Mouse (Mus musculus) hindbrain, embryonic 13.5 days (tissue): ENCODE results near the gene Fam189a2. TPM values are rescaled to one million over a fixed set of nuclear protein-coding genes. Genes with fewer than 3 reads are reported as not detected.

Experiments used
- ATAC-seq: fragments of 200-750 bp; cut with Nextera tagmentation; 2 replicates; pipeline ENCODE4 v1.8.0; 2017; ENCODE audit warnings: moderate TSS enrichment; ENCODE audit not compliant: low FRiP score
- H3K27ac ChIP-seq: fragments of 300-500 bp; sonication (generic); 2 replicates; pipeline ENCODE4 v1.5.1; 2015; ENCODE audit warnings: inconsistent platforms, mild to moderate bottlenecking, moderate library complexity
- H3K27me3 ChIP-seq: fragments of 300-500 bp; sonication (generic); 2 replicates; pipeline ENCODE4 v1.6.1; 2015; ENCODE audit warnings: mild to moderate bottlenecking, inconsistent platforms
- H3K36me3 ChIP-seq: fragments of 300-500 bp; sonication (generic); 2 replicates; pipeline ENCODE4 v1.6.1; 2015; ENCODE audit warnings: mild to moderate bottlenecking, inconsistent platforms
- H3K4me1 ChIP-seq: fragments of 300-500 bp; sonication (generic); replicated peaks from 2 replicates; pipeline ENCODE4 v1.6.1; 2015; ENCODE audit warnings: inconsistent platforms
- H3K4me2 ChIP-seq: fragments of 300-500 bp; sonication (generic); 2 replicates; pipeline ENCODE4 v1.6.1; 2015; ENCODE audit warnings: inconsistent platforms, mild to moderate bottlenecking, moderate library complexity
- H3K4me3 ChIP-seq: fragments of 300-500 bp; sonication (generic); 2 replicates; pipeline ENCODE4 v1.5.1; 2015; ENCODE audit warnings: mild to moderate bottlenecking, inconsistent platforms
- H3K9ac ChIP-seq: fragments of 300-500 bp; sonication (generic); 2 replicates; pipeline ENCODE4 v1.6.1; 2015; ENCODE audit warnings: mild to moderate bottlenecking, inconsistent platforms
- H3K9me3 ChIP-seq: fragments of 300-500 bp; sonication (generic); 2 replicates; pipeline ENCODE4 v1.6.1; 2016; ENCODE audit warnings: inconsistent platforms
- WGBS: fragments of 180-500 bp; shearing (Covaris S2); methylation state at CpG from one replicate; pipeline ENCODE4 v1.1.7; 2015; 5-methylcytosine and 5-hydroxymethylcytosine counted together
- polyA plus RNA-seq: library from polyadenylated mRNA; unstranded; fragments of >200 nt; fragmentation: Nextera tagmentation; extraction: Ambion mirVana; gene quantifications from 2 replicates; pipeline ENCODE4 v1.2.1, GENCODE M21; 2015

Gene Fam189a2
- polyA plus RNA-seq, 1 experiment from 2014 or later = 1.6 TPM

DNA sequence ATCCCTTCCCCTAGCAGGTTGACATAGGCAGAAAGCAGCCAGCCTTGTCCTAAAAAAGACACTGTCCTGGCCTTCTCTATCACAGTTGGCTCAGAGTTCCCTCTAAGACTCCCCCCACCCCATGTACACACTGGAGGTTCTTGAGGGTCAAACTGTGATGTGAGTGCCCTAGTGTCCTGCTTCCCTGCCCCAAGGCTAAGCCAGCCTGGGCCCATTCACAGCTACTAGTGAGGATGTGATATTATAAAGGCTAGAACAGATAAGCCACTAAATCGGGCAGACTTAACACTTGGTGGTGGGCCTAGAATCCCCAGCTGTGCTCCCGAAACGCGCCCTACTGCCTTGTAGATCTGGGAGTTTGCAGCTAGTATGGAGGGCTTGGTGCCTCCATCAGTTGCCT, 84.1 kb downstream of the Fam189a2 start:
- 85% methylated on average over 4 of the region's 4 CpGs for WGBS
- peaks cover 48% of the 10 kb centered on the region for H3K36me3 ChIP-seq

GRCm38 (mm10) chr19:23946026-23946685, 84.7 kb downstream of the Fam189a2 start:
- H3K4me3 ChIP-seq = no peak overlapping the region
- 89% methylated on average over 6 of the region's 6 CpGs for WGBS
- peaks cover 13% of the 10 kb centered on the region for H3K4me1 ChIP-seq
- H3K27ac ChIP-seq = no peak overlapping the region
- H3K4me2 ChIP-seq = no peak overlapping the region
- H3K27me3 ChIP-seq = no peaks in the 10 kb centered on the region
- H3K9me3 ChIP-seq = no peaks in the 10 kb centered on the region
- peaks cover 52% of the 10 kb centered on the region for H3K36me3 ChIP-seq
- no peak overlapping the region for H3K9ac ChIP-seq
- no peak for ATAC-seq

More for the DNA sequence above, 84.1 kb downstream of the Fam189a2 start:
- Histone ChIP-seq H3K4me3 (no peak overlapping the region), H3K9me3 (no peaks in the 10 kb centered on the region), H3K4me1 (peaks cover 9% of the 10 kb centered on the region; the same call in 1 of the 2 replicates), H3K27ac (no peak overlapping the region), H3K9ac (no peak overlapping the region), H3K27me3 (no peaks in the 10 kb centered on the region), H3K4me2 (no peak overlapping the region)
- ATAC-seq = no peak

DNA sequence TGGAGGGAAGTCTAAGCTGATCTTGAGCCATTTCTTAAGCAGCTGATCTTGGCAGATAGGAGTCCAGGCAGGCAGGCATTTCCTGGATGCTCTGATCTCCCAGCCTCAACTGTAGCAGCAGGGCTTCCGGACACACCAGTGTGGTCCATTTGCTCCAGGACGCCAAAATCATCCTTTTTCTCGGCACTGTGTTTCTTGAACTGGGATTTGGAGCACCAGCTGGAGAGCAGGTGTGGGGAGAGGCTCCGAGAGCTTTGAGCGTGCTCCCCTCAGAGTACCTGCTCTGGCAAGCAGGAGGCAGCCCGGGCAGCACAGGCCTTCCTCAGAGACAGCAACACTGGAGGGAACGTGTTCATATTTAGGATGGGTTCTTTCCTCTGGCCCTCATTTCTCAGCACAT, 87.9 kb downstream of the Fam189a2 start:
- 90% methylated on average over 7 of the region's 7 CpGs for WGBS
- Histone ChIP-seq H3K27ac (no peak overlapping the region), H3K4me1 (peaks cover 14% of the 10 kb centered on the region), H3K36me3 (peaks cover 85% of the 10 kb centered on the region), H3K27me3 (no peaks in the 10 kb centered on the region), H3K4me3 (no peak overlapping the region), H3K9ac (no peak overlapping the region), H3K9me3 (no peaks in the 10 kb centered on the region), H3K4me2 (no peak overlapping the region)
- no peak for ATAC-seq

GRCm38 (mm10) chr19:23941422-23941949, 89.3 kb downstream of the Fam189a2 start:
- H3K27me3 ChIP-seq = no peaks in the 10 kb centered on the region
- H3K9me3 ChIP-seq = no peaks in the 10 kb centered on the region
- H3K9ac ChIP-seq = no peak overlapping the region
- no peak overlapping the region for H3K4me2 ChIP-seq
- H3K36me3 ChIP-seq = peaks cover 94% of the 10 kb centered on the region
- ATAC-seq = no peak
- no peak overlapping the region for H3K4me3 ChIP-seq
- H3K4me1 ChIP-seq = peaks cover 13% of the 10 kb centered on the region
- H3K27ac ChIP-seq = no peak overlapping the region; the same call in 1 of the 2 replicates
- WGBS = 59% methylated on average over 12 of the region's 12 CpGs

- WGBS = 90% methylated on average over 5 of the region's 5 CpGs
- no peak overlapping the region for H3K4me2 ChIP-seq
- no peaks in the 10 kb centered on the region for H3K27me3 ChIP-seq
- H3K4me3 ChIP-seq = no peak overlapping the region
- H3K4me1 ChIP-seq = no peaks in the 10 kb centered on the region
- H3K36me3 ChIP-seq = peaks cover 72% of the 10 kb centered on the region
- H3K9me3 ChIP-seq = peaks cover 6% of the 10 kb centered on the region; the same call in 1 of the 2 replicates
- no peak overlapping the region for H3K9ac ChIP-seq
- no peak overlapping the region for H3K27ac ChIP-seq
- no peak for ATAC-seq
Measured at GRCm38 (mm10) chr19:23930826-23931225, 100.0 kb downstream of the Fam189a2 start.

- Histone ChIP-seq H3K27ac (no peak overlapping the region), H3K4me2 (no peak overlapping the region), H3K9ac (no peak overlapping the region), H3K36me3 (peaks cover 61% of the 10 kb centered on the region), H3K4me1 (0 out of 2 replicates have a peak, but pooled peaks cover 7% of the 10 kb centered on the region), H3K9me3 (no peaks in the 10 kb centered on the region), H3K4me3 (no peak overlapping the region), H3K27me3 (no peaks in the 10 kb centered on the region)
- whole genome bisulfite sequencing = 95% methylated on average over 5 of the region's 5 CpGs
- no peak for ATAC-seq
Measured at GRCm38 (mm10) chr19:23925541-23925940, 105.3 kb downstream of the Fam189a2 start.

DNA sequence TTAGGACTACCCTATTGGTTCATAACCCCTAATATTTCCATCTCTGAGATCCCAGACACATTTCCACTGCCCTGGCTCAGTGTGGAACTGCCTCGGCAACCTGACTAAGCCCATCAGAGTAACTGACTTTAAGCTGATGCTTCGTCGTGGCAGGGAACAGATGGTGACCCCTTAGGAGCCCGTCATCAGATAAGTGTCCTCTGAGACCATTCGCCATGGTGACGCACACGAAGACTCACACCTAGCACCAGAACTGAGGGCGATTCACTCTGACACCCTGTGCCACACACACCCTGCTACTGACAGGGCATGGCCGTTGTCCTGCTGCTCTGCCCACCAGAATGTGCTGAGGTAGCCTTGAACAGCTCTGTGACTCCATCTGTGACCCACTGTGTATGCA, 106.0 kb downstream of the Fam189a2 start:
- no peak overlapping the region for H3K4me3 ChIP-seq
- no peak for ATAC-seq
- peaks cover 13% of the 10 kb centered on the region; the same call in 1 of the 2 replicates for H3K4me1 ChIP-seq

DNA sequence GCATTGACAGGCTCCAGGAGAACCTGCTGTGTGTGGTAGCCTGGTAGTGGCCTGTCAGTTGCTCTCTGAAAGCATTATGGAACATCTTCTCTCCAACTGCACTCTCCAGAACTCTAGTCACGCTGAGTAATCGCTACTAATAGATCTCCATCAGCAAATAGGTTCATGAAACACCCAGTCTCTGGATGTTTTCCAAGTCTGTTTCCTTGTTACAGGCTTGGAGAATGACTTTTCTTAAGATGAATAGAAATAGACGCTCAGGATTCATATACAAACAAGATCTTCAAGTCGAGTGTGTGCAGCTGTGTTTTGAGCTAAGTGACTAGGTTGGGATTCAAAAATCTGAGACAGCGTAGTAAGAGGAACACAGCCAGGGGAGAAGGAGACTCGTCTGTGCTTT, 106.8 kb downstream of the Fam189a2 start:
- ATAC-seq = no peak
- H3K9ac ChIP-seq = no peak overlapping the region
- WGBS = 78% methylated on average over 6 of the region's 6 CpGs
- H3K4me3 ChIP-seq = no peak overlapping the region
- no peak overlapping the region for H3K27ac ChIP-seq
- H3K36me3 ChIP-seq = peaks cover 61% of the 10 kb centered on the region
- H3K4me1 ChIP-seq = peaks cover 18% of the 10 kb centered on the region
- no peaks in the 10 kb centered on the region for H3K27me3 ChIP-seq
- no peaks in the 10 kb centered on the region for H3K9me3 ChIP-seq
- H3K4me2 ChIP-seq = no peak overlapping the region

More for the DNA sequence above, 106.0 kb downstream of the Fam189a2 start:
- Histone ChIP-seq H3K27ac (no peak overlapping the region), H3K4me2 (no peak overlapping the region), H3K27me3 (no peaks in the 10 kb centered on the region), H3K36me3 (peaks cover 64% of the 10 kb centered on the region), H3K9ac (no peak overlapping the region), H3K9me3 (no peaks in the 10 kb centered on the region)
- 72% methylated on average over 9 of the region's 9 CpGs for WGBS

Other genes starting within 250 kb of the Fam189a2 start
- gene Tjp2, start 194.0 kb upstream of the Fam189a2 start, polyA plus RNA-seq = 12.1 and 12.4 TPM in 2 replicates
- 39.2 and 41.9 TPM in 2 replicates for gene Fxn, start 249.6 kb upstream of the Fam189a2 start, polyA plus RNA-seq